Mouse (Mus musculus) urinary bladder, adult 2 months (tissue): Measurements from ENCODE around the gene Gm10306. TPM values are rescaled to one million over a fixed set of nuclear protein-coding genes. Genes with fewer than 3 reads are reported as not detected.
A peak's percentile ranks its signal among the peaks of the same experiment; 100 is the strongest.

Experiments used
- DNase-seq: peaks from one replicate; pipeline ENCODE4 v3.0.0; 2022; ENCODE audit warnings: low spot score
- polyA plus RNA-seq: library from polyadenylated mRNA; depleted of rRNA; stranded (reverse); fragments of >200 nt; gene quantifications from 2 replicates; pipeline ENCODE4 v1.2.3, GENCODE M21; 2012; rRNA removed

Gene Gm10306
- polyA plus RNA-seq = 0.15 TPM in 1 of 2 replicates, not detected in the other

- peak; percentile 91 for DNase-seq
Measured at GRCm38 (mm10) chr4:94556265-94557054, at the start of gene Gm10306, which contains the start of gene Caap1. Gm10306 (plus strand) TSS chr4:94556546. Caap1 (minus strand) TSS chr4:94556796.

DNA sequence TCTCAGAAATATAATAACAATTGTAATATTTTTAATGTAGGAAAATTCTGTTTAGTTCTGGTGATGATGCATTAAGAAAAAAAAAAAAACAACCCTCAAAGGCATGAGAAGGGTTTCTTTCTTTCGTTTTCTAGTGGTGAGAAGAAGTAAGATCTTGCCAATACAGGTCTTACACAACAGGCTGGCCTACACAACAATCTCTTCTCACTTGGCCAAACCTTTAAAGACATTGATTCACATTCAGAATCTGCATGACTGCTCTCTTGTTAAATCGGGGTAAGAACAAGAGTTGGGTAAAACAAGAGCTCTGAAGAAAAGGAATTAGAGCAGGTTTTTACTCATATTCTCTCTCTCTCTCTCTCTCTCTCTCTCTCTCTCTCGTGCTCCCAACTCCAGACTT is 41.0 kb upstream of the Gm10306 start:
- no peak for DNase-seq

DNA sequence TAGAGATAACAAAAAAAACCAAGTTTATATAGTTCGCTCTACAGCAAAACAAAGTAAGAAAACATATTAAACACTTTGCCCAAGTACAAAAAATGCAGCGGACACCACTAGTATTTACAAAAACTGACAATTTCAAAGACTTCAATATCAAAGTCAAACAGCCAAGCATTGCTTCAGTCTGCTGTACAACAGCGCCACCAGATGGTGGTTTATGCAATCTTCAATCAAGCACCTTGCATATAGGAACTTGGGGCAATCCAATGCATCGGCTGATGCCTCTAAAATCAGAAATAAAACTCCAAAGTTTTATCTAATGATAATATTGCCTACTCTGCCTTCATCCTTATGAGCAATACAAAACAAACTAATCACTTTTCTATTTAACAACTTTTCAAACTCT is 38.7 kb upstream of the Gm10306 start:
- no peak for DNase-seq

DNA sequence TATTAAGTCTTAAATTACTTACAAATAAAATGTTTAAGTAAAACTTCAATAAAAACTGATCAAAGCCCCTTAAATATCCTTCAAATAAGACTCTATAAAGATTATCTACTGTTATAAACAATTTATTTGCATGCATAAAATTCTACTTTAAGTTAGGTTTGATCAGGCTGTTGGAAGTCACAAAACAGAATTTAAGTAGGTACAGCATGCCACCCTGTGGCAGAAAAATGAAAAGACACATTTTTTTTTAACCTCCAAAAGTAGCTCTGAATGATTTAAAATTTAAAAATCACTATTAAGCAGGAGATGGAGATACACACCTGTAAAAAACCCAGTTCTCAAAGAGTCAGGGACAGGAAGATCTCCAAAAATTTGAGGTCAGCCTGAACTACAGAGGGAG is 33.0 kb upstream of the Gm10306 start:
- no peak for DNase-seq

DNA sequence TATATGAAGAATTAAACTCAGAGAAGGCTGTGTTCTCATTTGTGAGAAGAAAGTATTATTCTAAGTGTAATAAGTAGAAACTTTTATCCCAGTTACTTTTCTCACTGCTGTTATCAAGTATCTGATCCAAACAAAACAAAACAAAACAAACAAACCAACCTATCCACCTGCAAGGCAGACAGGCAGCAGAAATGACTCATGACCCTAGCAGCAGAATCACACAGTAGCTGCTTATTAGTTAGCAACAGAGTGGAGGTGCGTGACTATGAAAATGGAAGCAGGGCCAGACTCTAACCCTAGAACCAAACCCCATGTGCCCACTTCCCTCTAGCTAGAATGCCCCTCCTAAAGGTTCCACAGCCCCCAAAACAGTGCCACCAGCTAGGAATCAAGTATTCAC is 26.9 kb upstream of the Gm10306 start:
- DNase-seq = no peak

GRCm38 (mm10) chr4:94533205-94533604 is 23.1 kb upstream of the Gm10306 start:
- no peak for DNase-seq

DNA sequence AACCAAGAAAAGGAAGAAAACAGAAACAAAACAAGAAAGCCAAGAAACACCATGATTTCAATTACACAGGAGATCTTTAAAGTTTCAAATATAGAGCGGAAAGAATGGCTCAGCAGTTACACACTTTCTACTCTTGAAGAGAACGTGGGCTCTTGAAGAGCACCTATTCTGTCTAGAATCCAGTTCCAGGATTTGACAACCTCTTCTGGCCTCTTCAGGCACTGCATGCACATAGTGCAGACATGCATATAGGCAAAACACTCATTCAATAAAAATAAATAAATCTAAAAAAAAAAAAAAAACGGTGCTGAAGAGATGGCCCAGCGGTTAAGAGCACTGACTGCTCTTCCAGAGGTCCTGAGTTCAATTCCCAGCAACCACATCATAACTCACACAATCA is 13.3 kb upstream of the Gm10306 start:
- DNase-seq = no peak

DNA sequence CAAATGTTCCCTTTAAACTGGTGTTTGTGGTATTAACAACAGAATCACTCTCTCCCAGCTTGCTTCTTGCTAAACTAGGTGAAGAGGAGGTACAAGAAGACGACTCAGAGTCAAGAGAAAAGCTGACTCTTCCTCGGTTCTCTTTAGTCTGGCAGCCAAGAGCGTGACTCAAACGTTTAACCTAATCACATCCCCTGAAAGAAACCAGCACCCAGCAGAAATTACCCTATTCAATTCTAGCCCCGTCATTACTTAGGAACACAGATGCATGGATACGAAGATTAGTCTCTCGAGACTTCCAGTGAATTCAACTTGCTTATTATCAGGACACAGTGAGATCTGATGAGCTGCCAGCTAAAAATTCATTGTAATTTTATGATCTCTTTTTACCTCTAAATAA is 12.0 kb upstream of the Gm10306 start:
- DNase-seq = no peak

DNA sequence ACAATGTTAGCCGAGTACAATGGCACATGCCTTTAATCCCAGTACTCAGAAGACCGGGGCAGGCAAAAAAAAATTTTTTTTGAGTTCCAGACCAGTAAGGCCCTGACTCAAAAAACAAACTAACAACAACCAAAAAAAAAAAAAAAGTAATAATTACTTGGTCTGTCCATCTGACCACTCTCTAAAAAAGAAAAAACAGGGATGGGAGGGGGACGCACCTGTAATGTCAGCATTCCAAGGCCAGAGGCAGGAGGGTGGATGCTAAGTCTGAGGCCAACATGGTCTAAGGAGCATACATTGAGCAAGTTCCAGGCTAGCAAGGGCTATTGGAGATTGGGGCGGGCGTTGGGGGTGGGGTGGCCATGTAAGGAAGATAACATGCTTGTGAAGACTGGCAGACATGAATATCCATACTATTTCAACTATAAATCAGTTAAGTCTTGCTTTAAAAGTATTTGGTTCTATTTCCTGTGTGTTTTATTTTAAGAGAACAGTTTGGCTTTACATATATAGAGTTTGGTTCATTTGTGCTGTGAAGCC is 1.3 kb upstream of the Gm10306 start:
- DNase-seq = no peak

DNA sequence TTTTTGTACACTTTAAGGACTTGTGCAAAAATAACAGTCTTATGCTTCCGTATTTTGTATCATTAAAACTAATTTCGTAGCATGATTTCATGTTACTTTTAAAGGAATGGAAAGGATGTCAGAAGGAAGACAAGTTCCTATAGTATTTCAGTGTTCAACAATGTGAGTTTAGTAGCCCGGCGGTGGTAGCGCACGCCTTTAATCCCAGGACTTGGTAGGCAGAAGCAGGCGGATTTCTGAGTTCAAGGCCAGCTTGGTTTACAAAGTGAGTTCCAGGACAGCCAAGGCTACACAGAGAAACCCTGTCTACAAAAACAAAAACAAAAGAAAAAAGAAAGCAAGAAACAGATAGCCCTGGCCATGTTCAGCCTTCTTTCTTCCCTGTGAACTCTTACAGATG is 799 bp downstream of the Gm10306 start:
- no peak for DNase-seq

- DNase-seq = no peak
Measured at GRCm38 (mm10) chr4:94559266-94559665, 2.9 kb downstream of the Gm10306 start.

GRCm38 (mm10) chr4:94560316-94560715 is 4.0 kb downstream of the Gm10306 start:
- no peak for DNase-seq

- no peak for DNase-seq
Measured at GRCm38 (mm10) chr4:94561954-94562648, 5.8 kb downstream of the Gm10306 start.

DNA sequence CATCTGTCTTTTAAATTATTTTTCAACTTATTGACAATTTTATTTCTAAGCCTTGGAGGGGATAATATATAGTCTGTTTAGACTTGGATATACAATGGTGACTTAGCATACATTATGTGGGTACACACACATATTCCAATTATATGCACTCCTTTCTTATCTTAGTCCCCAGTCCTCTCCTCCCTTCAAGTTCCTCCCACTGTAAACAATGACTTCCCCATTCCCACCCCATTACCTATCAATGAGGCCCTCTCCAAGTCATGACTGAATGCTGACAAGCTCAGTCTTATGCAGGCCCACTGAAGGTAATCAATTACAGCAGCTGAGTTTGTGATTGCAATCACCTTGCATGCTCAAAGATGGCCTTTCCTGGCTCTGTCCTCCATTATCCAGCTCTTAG is 8.0 kb downstream of the Gm10306 start:
- no peak for DNase-seq

DNA sequence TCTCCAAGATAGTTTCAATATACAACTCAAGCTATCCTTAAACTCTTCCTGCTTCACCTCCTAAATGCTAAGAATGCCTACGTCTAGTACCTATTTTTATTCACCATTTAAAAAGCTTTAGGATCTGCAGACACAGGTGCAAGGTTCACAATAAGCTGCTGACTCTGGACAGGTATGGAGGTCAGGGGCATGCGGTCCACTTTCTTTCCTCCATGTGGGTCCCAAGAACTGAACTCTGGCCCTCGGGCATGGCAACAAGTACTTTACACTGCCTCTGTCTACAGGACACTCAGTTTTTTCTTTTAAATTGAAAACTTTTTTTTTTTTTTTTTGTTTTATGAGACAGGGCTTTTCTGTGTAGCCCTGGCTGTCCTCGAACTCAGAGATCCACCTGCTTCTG is 16.3 kb downstream of the Gm10306 start:
- no peak for DNase-seq

- no peak for DNase-seq
Measured at GRCm38 (mm10) chr4:94591765-94592381, 35.5 kb downstream of the Gm10306 start.

- DNase-seq = no peak
Measured at GRCm38 (mm10) chr4:94592709-94593108, 36.4 kb downstream of the Gm10306 start.

- DNase-seq = no peak
Measured at GRCm38 (mm10) chr4:94601395-94601794, 45.0 kb downstream of the Gm10306 start.

- DNase-seq = no peak
Measured at GRCm38 (mm10) chr4:94602496-94603030, 46.2 kb downstream of the Gm10306 start.

- DNase-seq = peak; percentile 90
Measured at GRCm38 (mm10) chr4:94603031-94603629, 46.8 kb downstream of the Gm10306 start, which contains the start of gene Plaa. Plaa (minus strand) TSS chr4:94603244.

DNA sequence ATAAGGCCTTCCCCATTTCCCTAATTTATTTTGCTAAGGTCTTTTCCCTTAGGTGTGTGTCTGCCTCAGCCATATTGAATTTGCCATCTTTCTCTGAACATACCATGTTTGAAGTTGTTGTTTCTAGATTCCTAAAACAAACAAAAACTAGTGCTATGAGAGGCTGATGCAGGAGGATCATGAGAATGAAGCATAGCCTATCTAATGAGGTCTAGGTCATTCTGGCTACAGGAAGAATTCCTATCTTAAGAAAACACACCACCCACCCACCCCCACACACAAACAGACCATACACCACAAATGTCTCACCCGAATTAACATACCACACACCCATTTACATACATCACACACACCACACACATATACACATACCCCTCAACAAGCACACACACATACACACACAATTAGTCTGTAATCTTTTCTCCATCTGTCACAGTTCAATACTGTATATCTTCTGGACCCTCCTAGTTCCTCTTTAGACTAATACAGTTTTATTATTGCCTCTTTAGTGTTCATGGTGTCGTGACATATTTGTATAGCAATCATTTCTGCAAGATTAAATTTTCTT is 48.2 kb downstream of the Gm10306 start:
- no peak for DNase-seq
